Mouse (Mus musculus) liver, embryonic 18 days (tissue): ENCODE data around the gene Gm10134. TPM values are rescaled to one million over a fixed set of nuclear protein-coding genes. Genes with fewer than 3 reads are reported as not detected.

Source experiments
- polyA plus RNA-seq: library from polyadenylated mRNA; depleted of rRNA; stranded (reverse); fragments of >200 nt; gene quantifications from 2 replicates; pipeline ENCODE4 v1.2.3, GENCODE M21; 2012; rRNA removed

Gm10134 gene
- polyA plus RNA-seq, result 0.13 and 0.28 TPM in 2 replicates

DNA sequence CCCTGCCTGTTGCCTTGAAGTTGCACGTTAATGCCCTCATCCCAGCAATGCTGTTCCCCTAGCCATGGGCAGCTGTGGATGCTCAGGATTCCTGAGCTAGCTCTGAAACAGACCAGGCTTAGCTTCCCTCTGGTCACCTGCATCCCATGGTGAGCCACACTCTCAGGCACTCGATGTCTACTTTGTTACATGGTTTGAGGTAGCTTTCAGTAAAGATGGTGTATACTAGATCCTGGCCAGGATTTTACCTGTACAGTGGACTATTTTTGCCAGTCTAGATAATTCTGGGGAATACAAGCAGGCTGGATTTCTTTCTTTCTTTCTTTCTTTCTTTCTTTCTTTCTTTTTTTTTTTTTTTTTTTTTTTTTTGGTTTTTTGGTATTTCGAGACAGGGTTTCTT is at the start of gene Gm10134:
Gene Gm10134, plus strand, starts transcription at position 301 of the 400 bp plus-strand sequence.

GRCm38 (mm10) chr2:28465836-28466518 is 39.9 kb upstream of the Gm10134 start, which contains the start of gene 1700007K13Rik:
1700007K13Rik (minus strand) TSS chr2:28466332.

DNA sequence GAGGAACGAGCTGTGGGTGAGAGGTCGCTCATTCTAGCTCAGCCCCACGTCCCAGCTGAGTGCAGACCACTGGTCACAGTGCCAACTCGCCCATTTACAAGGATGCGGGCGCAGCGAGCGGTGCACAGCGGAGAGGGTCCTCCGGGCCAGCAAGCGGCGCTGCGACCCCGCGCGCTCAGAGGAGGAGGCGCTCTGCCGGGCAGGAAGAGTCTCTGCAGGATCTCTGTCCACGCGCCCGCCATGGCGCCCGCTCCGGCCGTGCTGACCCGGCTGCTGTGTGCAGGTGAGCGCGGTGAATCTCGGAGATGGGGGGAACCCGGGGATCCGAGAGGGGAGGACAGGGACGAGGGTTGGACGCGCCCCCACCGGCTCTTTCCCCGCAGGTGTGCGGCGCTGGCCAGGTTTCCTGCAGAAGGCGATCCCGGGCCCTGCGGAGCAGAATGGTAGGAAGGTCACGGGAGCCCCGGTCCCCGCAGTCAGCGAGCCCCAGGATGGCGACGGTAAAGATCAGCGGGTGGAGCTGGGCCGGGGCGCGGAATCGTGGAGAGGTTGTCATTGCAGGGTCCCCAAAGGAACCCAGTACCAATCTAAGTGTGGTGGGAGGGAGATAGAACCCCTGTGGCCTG is 37.9 kb upstream of the Gm10134 start, which contains the start of gene Mrps2:
Gene Mrps2, plus strand, starts transcription at position 207 of the 626 bp plus-strand sequence.

DNA sequence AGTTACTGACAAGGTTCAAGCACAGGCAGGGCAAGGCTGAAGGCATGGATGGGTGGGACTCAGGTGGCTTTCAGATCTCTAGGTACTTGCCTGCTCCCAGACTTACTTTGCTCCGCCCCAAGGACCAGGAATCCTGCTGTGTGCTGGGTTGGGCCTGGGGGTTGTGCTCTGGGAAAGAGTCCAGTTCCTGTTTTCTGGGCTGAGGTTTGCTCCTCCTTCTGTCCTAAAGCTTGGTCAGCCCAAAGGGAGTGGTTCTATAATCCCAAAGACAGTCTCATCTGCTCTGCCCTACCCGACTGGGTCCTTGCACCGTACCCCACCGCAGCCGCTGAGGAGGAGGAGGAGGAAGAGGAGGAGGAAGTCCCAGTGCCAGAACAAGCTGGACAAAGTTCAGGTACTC is 9.2 kb upstream of the Gm10134 start, which contains the start of gene Gbgt1:
Gene Gbgt1, plus strand, starts transcription at position 221 of the 400 bp plus-strand sequence.

GRCm38 (mm10) chr2:28512798-28513401 is 7.0 kb downstream of the Gm10134 start, which contains the start of gene Ralgds:
Ralgds (plus strand) TSS chr2:28513125.

Other genes with a start within 250 kb of the Gm10134 start
- 0.20 and 0.29 TPM in 2 replicates for gene Ppp1r26, start 59.3 kb upstream of the Gm10134 start, polyA plus RNA-seq
- gene 1700007K13Rik, start 39.8 kb upstream of the Gm10134 start, polyA plus RNA-seq, result 0.04 and 0.06 TPM in 2 replicates
- gene Mrps2, start 38.0 kb upstream of the Gm10134 start, polyA plus RNA-seq, result 23.6 and 25.0 TPM in 2 replicates
- gene Gbgt1, start 9.2 kb upstream of the Gm10134 start, polyA plus RNA-seq, result 0.73 and 0.84 TPM in 2 replicates
- gene Ralgds, start 7.0 kb downstream of the Gm10134 start, polyA plus RNA-seq, result 2.6 TPM in 2 replicates
- gene Cel, start 57.3 kb downstream of the Gm10134 start, polyA plus RNA-seq, result 1.9 TPM in 1 of 2 replicates, not detected in the other
- gene Gtf3c5, start 77.7 kb downstream of the Gm10134 start, polyA plus RNA-seq, result 7.5 and 7.6 TPM in 2 replicates
- 29.6 and 33.1 TPM in 2 replicates for gene Gfi1b, start 115.9 kb downstream of the Gm10134 start, polyA plus RNA-seq
- gene Tsc1, start 135.1 kb downstream of the Gm10134 start, polyA plus RNA-seq, result 4.6 and 4.7 TPM in 2 replicates
- 1.9 TPM in 2 replicates for gene Spaca9, start 193.6 kb downstream of the Gm10134 start, polyA plus RNA-seq
- gene Ak8, start 194.1 kb downstream of the Gm10134 start, polyA plus RNA-seq, result 0.23 and 0.27 TPM in 2 replicates